Mouse (Mus musculus) liver, postnatal 0 days (tissue): ENCODE measurements at regions not wholly inside any gene's neighbourhood (a gene's known extent, or its start where the extent isn't known, plus 50 kb on each side); places are given as distances from the start of the nearest gene placed in this dataset.
A peak's percentile ranks its signal among the peaks of the same experiment; 100 is the strongest.

Experiments
- ATAC-seq: fragments of 200-750 bp; cut with Nextera tagmentation; 2 replicates; pipeline ENCODE4 v1.8.0; 2017; ENCODE audit warnings: mild to moderate bottlenecking, moderate library complexity
- DNase-seq: peaks from one replicate; pipeline ENCODE4 v3.0.0-alpha.2; 2016
- H3K27ac ChIP-seq: fragments of 300-500 bp; sonication (generic); 2 replicates; pipeline ENCODE4 v1.5.1; 2014; ENCODE audit warnings: antibody characterized with exemption, moderate library complexity, mild to moderate bottlenecking, low read depth
- H3K27me3 ChIP-seq: fragments of 300-500 bp; sonication (generic); 2 replicates; pipeline ENCODE4 v1.6.1; 2014; ENCODE audit warnings: low read length, control low read depth, mixed read lengths; ENCODE audit not compliant: insufficient read depth
- H3K36me3 ChIP-seq: fragments of 300-500 bp; sonication (generic); replicated peaks from 2 replicates; pipeline ENCODE4 v1.6.1; 2014; ENCODE audit warnings: mild to moderate bottlenecking, control low read depth, low read length, moderate library complexity, mixed read lengths; ENCODE audit not compliant: insufficient read depth
- H3K4me1 ChIP-seq: fragments of 300-500 bp; sonication (generic); 2 replicates; pipeline ENCODE4 v1.6.1; 2014; ENCODE audit warnings: antibody characterized with exemption, mild to moderate bottlenecking, control low read depth; ENCODE audit not compliant: insufficient read depth
- H3K4me2 ChIP-seq: fragments of 300-500 bp; sonication (generic); 2 replicates; pipeline ENCODE4 v1.6.1; 2014; ENCODE audit warnings: low read depth, mild to moderate bottlenecking, low read length, moderate library complexity, mixed read lengths
- H3K4me3 ChIP-seq: fragments of 300-500 bp; sonication (generic); 2 replicates; pipeline ENCODE4 v1.5.1; 2014; ENCODE audit warnings: low read depth, low read length
- H3K9ac ChIP-seq: fragments of 300-500 bp; sonication (generic); replicated peaks from 2 replicates; pipeline ENCODE4 v1.6.1; 2014; ENCODE audit warnings: mild to moderate bottlenecking, moderate library complexity
- H3K9me3 ChIP-seq: fragments of 300-500 bp; sonication (generic); 2 replicates; pipeline ENCODE4 v1.6.1; 2016; ENCODE audit warnings: mild to moderate bottlenecking, control low read depth, low read length, mixed read lengths
- CTCF ChIP-seq: sonication (generic); IDR thresholded peaks from 2 replicates; pipeline ENCODE4 v1.5.1; 2016; ENCODE audit warnings: antibody characterized with exemption, low read depth
- EP300 ChIP-seq: IDR thresholded peaks from 2 replicates; pipeline ENCODE4 v1.6.1; 2016; ENCODE audit warnings: antibody characterized with exemption, low read depth, mild to moderate bottlenecking
- WGBS: fragments of 180-500 bp; shearing (Covaris S2); extraction: QIAGEN DNeasy Blood & Tissue Kit; methylation state at CpG from one replicate; pipeline ENCODE4 v1.1.7; 2014; ENCODE audit not compliant: insufficient replicate concordance; 5-methylcytosine and 5-hydroxymethylcytosine counted together

DNA sequence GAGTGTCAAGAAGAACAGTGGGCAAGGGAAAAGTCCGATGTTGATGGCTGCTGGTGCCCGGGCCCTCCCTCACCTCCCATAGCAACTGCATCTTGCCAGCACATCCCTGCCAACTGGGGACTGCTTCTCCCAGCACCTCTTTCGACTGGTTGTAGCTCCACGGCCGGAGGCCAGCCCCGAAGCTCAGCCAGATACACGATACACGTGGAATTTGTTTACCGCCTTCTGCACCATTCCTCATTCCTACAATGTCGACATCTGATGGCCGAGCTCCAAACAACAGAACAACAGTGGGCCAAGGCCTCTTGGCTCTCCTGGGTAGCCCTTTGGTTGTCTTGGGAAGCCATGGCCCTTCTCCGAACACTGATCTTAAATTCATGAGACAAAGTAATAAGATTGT lies 965.1 kb downstream of the 4930447A16Rik start:
- Histone ChIP-seq H3K27ac (no peak overlapping the region), H3K27me3 (no peaks in the 10 kb centered on the region), H3K4me2 (no peak overlapping the region), H3K9ac (no peak overlapping the region), H3K36me3 (no peaks in the 10 kb centered on the region), H3K4me1 (peaks cover 14% of the 10 kb centered on the region), H3K9me3 (no peaks in the 10 kb centered on the region), H3K4me3 (no peak overlapping the region)
- DNase-seq (no peak), ATAC-seq (no peak)
- WGBS: 82% methylated on average over 12 of the region's 12 CpGs
- TF ChIP-seq EP300 (no peak), CTCF (no peak)

DNA sequence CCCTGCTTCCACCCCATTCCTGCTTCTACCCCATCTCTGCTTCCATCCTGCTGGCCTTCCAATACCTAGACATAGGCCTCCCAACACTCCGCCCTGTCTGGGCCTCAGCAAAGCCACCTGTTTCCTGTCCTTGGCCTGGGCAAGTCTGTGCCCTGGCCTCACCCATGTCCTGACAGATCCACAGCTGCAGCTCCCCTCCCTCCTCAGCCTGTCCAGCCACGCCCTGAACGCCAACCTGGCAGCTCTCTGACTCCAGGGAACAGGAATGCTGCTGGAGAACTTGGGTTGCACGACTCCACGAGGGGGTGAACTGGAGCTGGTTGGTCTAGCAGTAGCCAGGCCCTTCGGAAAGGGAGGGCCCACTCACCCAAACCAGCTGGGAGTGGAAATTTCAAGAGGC lies 966.1 kb downstream of the 4930447A16Rik start:
- H3K4me1 ChIP-seq: peaks cover 14% of the 10 kb centered on the region
- H3K9me3 ChIP-seq: no peaks in the 10 kb centered on the region
- DNase-seq (no peak), ATAC-seq (0 out of 2 replicates have a peak, but pooled peaks have one; percentile 35)
- TF ChIP-seq CTCF (no peak), EP300 (no peak)
- H3K27ac ChIP-seq: no peak overlapping the region
- WGBS: 57% methylated on average over 6 of the region's 6 CpGs
- H3K4me2 ChIP-seq: no peak overlapping the region
- H3K4me3 ChIP-seq: no peak overlapping the region
- no peak overlapping the region for H3K9ac ChIP-seq
- H3K27me3 ChIP-seq: no peaks in the 10 kb centered on the region
- H3K36me3 ChIP-seq: no peaks in the 10 kb centered on the region

DNA sequence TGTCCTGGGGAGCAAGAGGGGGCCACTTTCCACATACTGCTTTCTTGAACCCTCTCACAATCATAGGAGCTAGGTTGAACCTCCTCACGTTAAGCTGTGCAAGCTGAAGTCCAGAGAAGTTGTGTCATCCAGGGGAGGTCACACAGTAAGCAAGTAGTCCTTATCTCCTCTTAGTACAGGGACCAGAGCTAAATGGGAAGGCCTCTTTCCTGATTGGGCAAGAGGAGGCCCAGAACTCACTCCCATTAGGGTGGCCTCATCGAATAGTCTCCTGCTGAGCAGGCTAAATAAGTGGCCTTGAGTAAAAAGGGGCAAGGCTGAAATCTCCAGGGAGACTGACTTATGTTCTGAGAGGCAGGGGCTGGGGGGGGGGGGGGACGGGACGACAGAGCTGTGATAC lies 966.5 kb downstream of the 4930447A16Rik start:
- peak; percentile 49; the same call in 1 of the 2 replicates for ATAC-seq
- Histone ChIP-seq H3K4me2 (no peak overlapping the region), H3K36me3 (no peaks in the 10 kb centered on the region), H3K27me3 (no peaks in the 10 kb centered on the region), H3K9ac (no peak overlapping the region), H3K4me1 (peaks cover 14% of the 10 kb centered on the region), H3K27ac (no peak overlapping the region), H3K4me3 (no peak overlapping the region), H3K9me3 (no peaks in the 10 kb centered on the region)
- no peak for DNase-seq
- WGBS: 37% methylated on average over 4 of the region's 4 CpGs
- no peak for TF ChIP-seq CTCF
- TF ChIP-seq EP300: no peak

DNA sequence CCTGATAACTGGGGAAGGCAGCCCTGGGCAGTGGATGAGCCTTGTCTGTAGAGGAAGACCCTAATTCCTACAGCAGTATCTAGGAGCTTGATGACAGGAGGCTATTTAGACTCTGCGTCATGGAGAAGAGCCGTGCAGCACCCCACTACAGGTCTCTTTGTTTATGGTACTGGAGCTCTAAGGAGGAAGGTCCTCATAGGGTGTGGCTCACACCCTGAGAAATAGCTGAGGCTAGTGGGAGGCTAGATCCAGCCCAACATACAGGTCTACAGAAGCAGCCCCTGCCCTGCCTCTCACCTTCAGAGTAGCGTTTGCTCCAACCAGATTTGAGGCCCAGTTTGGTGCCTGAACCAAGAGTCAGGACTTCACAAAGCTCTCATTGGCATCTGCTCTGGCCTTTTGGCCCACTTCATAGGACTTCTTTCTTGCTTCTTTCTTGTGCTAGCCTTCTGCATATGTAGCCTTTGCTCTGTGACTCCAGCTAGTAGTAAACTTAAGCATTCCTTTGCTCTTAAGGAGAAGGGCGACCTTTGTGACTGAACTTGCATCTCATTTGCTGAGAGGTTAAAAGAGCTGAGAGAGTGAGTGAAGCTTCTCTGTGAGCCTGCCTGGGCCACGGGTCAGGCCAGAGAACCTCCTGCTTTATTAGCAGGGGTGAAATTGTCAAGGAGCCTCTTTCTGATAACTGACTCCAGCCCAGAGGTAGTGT lies 967.2 kb downstream of the 4930447A16Rik start:
- Histone ChIP-seq H3K9ac (no peak overlapping the region), H3K4me2 (no peak overlapping the region), H3K4me1 (peaks cover 14% of the 10 kb centered on the region), H3K9me3 (no peaks in the 10 kb centered on the region), H3K27ac (no peak overlapping the region), H3K4me3 (no peak overlapping the region), H3K36me3 (no peaks in the 10 kb centered on the region), H3K27me3 (no peaks in the 10 kb centered on the region)
- ATAC-seq: no peak
- DNase-seq: no peak
- 70% methylated on average over 5 of the region's 5 CpGs for WGBS
- TF ChIP-seq CTCF: no peak
- no peak for TF ChIP-seq EP300

DNA sequence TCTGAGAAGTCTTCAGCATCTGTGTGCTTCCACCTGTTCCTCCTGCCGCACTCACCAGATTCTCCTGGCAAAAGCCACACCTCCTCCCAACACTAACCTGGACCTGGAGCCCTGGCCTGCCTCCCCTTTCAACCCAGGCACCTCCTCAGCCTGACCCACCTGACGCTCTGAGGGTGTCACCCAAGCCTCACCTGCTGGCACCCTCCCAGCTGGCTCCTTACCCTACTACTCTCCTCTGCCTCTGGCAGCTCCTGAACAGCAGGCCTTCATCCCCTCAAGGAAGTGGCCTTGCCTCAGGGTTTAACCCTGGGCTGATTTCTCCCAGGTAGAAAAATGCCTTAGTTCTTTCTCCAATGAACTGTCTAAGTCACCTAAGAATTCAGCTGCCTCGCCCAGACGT lies 973.5 kb downstream of the 4930447A16Rik start:
- 78% methylated on average over 4 of the region's 4 CpGs for WGBS
- Histone ChIP-seq H3K4me1 (peaks cover 9% of the 10 kb centered on the region), H3K9ac (no peak overlapping the region), H3K36me3 (no peaks in the 10 kb centered on the region), H3K9me3 (no peaks in the 10 kb centered on the region), H3K4me2 (no peak overlapping the region), H3K4me3 (no peak overlapping the region), H3K27ac (no peak overlapping the region), H3K27me3 (no peaks in the 10 kb centered on the region)
- DNase-seq (no peak), ATAC-seq (no peak)
- no peak for TF ChIP-seq CTCF
- TF ChIP-seq EP300: no peak

DNA sequence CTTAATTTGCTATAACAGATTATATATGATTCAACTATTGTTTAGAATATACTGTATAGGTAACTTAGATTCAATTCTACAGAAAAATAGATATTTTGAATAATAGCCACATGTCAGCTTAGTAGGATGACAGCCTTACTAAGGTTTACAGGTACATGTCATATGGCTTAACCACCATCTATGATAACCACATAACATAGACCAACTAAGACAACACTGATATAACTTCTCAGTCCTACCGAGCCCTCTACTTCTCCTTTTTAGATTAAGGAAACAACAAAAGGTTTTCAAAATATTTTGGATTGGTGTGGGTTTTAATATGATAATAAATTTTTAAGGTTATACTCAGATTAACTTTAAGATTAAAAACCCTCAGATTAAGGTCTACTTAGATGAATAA lies 977.4 kb downstream of the 4930447A16Rik start:
- Histone ChIP-seq H3K4me1 (peaks cover 28% of the 10 kb centered on the region), H3K36me3 (no peaks in the 10 kb centered on the region), H3K27me3 (no peaks in the 10 kb centered on the region), H3K27ac (no peak overlapping the region), H3K4me3 (no peak overlapping the region), H3K4me2 (no peak overlapping the region), H3K9ac (no peak overlapping the region), H3K9me3 (no peaks in the 10 kb centered on the region)
- DNase-seq: no peak
- 31% methylated on average over 1 of the region's 1 CpGs for whole genome bisulfite sequencing
- ATAC-seq: no peak
- no peak for TF ChIP-seq CTCF
- no peak for TF ChIP-seq EP300
